Mouse (Mus musculus) frontal cortex, postnatal 10 days (tissue): ENCODE results near the gene Ms4a7.
A peak's percentile ranks its signal among the peaks of the same experiment; 100 is the strongest.
"Not testable (repeated sequence)": the region's sequence is repeated elsewhere in the genome, so short reads cannot be mapped to it uniquely, and the experiment has no call there.

Experiments used
- DNase-seq, 2 experiments: peaks; one replicate each; pipeline ENCODE4 v3.0.0; 2022; ENCODE audit warnings: low spot score in 2 of 2, mixed read lengths in 1 of 2

Gene Ms4a7

GRCm38 (mm10) chr19:11335932-11336331 is at the start of gene Ms4a7:
TSS of gene Ms4a7 (minus strand) at chr19:11336146.
- DNase-seq = no peak

DNA sequence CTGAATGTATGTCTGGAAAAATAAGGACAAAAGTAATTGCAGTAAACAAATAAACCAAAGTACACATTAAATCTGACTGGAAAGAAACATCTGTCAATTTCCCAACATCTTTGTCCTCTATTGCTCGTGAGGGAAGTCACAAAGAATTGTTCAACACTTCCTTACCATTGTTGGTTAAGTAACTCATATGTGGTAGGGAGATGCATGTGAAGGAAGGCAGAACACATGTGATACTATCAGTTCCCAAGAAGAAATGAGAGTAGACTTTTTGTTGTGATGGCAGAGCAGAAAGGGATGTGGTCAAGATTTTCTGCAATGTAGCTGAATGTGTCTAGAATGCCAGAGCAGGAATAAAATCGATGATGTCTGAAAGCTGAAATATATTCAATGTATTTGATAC is 40.5 kb upstream of the Ms4a7 start:
- DNase-seq = no peak

GRCm38 (mm10) chr19:11375273-11375672 is 39.3 kb upstream of the Ms4a7 start, which contains the start of gene Ms4a4a:
TSS of gene Ms4a4a (plus strand) at chr19:11375523.
- DNase-seq = no peak

- no peak for DNase-seq
These were observed 35.2 kb upstream of the Ms4a7 start for GRCm38 (mm10) chr19:11371181-11371580.

DNA sequence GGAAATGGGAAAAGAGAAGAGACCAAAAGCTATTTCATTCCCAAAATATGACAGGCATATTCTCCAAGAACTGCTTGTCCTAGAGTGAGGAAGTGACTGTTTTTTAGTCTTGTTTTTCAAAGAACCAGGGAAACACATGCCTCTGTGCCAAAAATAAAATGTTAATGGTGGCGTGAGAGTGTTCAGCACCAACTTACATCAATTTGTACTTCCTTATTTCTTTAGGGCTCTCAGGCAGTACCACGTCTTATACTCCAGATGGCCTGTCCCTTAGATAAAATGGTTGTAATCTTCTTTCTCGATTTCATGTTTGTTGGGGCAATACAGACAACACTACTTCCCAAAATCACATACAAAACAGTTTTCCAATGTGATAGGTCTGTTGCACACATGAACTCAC is 32.4 kb upstream of the Ms4a7 start:
- no peak for DNase-seq

DNA sequence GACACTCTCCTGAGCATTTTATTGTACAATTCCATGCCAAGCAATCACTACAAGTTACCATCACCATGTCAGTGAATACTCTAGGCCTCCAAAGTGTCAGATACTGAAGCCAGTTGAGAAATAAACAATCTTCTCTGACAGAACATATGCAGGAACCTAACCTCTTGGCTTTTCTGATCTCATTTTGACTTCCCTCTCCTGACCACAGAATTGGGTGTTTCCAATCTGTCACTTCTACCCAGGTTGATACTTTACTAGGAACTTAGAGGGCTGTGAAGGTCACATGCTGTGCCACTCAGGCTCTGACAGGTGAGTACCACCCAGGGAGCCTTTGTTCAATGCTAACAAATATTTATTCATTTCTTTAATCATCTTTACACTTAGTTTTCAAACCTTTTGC is 26.1 kb upstream of the Ms4a7 start:
- DNase-seq = no peak

- DNase-seq = no peak
These were observed 24.2 kb upstream of the Ms4a7 start for GRCm38 (mm10) chr19:11360106-11360505.

DNA sequence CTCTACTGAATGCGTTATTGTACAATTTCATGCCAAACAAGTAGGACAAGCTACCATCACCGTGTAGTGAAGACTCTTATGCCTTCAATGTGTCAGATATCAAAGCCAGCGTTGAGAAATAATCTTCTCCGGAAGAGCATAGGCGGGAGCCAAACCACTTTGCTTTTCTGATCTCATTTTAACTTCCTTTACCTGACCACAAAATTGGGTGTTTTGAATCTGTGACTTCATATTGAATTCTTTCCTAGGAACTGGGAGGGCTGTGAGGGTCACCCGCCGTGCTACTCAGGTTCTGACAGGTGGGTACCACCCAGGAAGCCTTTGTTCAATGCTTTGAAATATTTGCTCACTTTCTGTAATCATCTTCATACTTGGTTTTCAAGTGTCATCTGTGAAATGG is 19.8 kb upstream of the Ms4a7 start:
- DNase-seq = no peak

DNA sequence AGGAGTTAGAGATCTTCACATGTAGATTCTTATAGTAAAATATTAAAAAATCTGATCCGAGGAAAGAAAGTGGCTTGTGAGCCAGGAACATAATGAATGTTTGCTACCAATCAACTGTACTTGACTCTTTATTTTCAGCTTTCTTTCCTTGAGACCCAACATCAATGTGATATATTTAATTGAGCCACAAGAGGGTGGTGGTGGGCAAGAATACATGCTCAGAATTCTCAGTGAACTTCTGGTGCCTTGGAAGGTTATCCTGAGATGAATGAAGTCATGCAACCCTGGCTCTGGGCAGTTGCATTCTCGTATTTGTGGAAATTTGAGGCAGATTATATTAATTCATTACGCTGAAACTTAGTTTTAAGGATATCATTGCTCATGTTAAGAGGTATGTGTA is 15.9 kb upstream of the Ms4a7 start:
- no peak for DNase-seq

GRCm38 (mm10) chr19:11349698-11350481 is 13.9 kb upstream of the Ms4a7 start:
- DNase-seq = peak; percentile 7 to 12

GRCm38 (mm10) chr19:11343992-11344391 is 8.0 kb upstream of the Ms4a7 start:
- DNase-seq = no peak

DNA sequence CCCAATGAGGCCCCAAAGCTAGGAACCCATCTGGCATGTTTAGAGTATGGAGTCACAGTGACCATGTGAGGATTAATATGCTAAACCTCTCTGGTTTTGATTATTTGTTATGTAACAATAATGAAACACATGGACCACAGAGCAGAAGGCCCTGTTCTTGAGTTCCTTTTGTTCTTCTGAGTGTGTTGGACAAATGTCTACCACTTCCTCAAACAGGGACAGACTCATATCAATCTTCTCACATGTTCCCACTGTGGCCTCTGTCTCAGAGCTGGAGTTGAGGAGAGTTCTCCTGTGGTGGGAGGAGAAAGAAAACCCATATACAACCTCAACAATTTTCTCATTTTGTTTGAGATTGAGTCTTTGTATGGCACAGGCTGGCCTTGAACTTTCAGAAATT is 7.2 kb upstream of the Ms4a7 start:
- DNase-seq = no peak

GRCm38 (mm10) chr19:11321123-11321522 is 14.8 kb downstream of the Ms4a7 start:
- DNase-seq = no peak

DNA sequence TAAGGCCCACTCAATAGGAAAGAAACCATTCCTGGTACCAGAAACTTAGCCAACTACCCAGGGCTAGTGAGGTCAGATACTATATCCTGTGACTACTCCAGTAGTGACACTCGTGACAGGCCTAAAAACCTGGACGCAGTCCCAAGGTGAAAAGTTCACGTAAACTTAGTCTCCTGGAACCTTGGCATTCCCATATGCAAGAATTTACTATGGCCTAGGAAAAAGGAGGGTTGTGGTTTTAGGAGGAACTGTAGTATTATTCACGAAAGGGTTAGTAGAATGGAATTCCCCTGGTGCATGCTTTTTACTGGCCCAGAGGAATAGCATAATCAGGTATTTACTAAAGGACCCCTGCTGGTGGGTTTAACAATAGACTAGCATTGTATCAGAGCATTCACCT is 19.2 kb downstream of the Ms4a7 start:
- DNase-seq = no peak

DNA sequence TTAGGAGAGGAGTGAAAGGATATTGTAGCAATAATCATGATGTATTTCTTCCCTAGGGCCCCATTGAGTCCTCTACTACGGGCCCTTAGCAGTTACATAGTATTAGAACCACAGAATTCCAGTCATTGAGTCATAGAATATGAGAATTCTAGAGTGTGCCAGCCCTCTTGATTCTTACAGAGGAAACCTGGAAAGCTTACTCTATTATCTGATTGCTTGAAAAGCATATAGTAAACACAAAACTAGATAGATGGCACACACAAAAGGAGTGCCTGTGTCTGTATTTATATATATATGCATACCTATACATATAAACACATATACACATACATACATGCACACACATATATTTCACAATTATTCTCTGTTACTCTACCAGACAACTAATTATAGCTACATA is 21.6 kb downstream of the Ms4a7 start, which contains the start of gene Ms4a14:
Gene Ms4a14 (minus strand): TSS at position 101 of the 400 bp plus-strand sequence.
- no peak for DNase-seq

GRCm38 (mm10) chr19:11308888-11309287 is 27.1 kb downstream of the Ms4a7 start:
- DNase-seq = no peak

DNA sequence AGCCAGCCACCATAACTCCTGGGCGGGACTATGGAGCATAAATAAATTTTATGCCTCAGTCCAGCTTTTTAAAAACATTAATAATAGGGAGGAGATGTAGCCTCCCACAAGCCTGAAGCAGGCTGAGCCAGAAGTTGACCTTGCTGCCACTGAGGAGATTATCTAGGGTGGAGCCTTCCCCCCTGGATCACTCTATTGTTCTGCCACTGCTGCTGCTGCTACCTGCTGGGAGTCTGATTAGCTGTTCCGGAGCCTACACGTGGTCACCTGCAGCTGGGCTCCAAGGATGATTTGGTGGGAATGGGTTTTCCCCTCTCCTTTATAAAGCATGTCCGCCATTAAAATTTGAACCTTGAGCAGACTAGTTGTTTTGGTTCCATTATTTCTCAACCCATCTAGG is 36.4 kb downstream of the Ms4a7 start:
- not testable (repeated sequence) for DNase-seq

DNA sequence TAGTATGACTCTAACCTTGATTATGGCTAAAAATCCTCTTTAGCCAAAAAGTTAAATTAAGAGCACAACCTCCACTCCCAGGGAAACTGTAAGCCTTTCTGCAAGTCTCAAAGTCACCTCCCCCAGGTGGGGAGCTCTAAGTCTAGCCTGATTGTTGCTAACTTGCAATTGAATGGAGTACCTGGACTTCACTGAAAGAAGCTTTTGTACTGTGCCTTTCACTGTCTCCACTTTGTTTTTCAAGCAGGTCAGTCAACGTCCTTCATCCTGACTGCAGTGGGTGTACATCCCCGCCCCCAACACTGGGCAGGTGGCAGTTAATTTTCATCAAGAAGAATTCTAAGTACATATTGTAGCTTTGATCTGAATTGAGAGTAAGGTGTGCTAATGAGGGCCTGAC is 37.0 kb downstream of the Ms4a7 start:
- no peak for DNase-seq

GRCm38 (mm10) chr19:11293616-11294015 is 42.3 kb downstream of the Ms4a7 start:
- not testable (repeated sequence) for DNase-seq

DNA sequence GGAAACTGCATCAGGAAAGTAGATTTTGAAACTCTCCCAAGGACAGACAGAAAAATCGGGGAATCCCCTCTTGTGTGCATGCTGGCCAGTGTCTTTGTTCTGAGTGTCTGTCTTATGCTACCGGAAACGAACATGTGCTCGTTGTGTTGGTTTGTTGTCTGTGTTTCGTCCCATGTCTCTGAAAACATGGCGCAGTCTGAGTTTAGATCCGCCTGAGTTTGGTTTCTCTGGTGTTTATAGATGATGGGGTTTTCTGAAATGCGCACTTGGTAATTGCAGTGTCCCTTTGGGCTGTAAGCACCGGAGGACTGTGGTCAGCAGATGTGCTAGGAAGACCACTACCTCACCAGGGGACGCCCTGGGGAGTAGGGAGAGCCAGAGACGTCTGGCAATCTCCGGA is 43.0 kb downstream of the Ms4a7 start:
- DNase-seq = no peak

DNA sequence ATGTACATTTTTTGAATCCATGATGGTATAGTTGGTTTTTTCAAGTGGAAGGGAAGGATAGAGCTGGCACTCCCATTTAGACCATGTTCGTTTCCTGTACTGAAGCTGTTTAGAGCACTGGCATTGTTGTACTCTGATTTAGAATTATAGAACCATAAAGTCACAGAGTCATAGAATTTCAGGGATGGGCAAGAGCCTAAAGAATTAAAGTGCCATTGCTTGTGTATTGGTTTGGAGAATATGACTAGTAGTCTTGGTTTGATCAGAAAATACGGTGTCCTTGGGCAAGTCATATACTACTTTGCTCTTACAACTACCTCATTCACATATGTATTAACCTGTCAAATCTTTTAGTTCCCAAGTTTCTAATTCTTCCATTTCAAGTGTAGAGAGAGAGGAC is 52.2 kb downstream of the Ms4a7 start, which contains the start of gene Ms4a5:
Gene Ms4a5 (minus strand): TSS at position 101 of the 400 bp plus-strand sequence.
- DNase-seq = no peak

DNA sequence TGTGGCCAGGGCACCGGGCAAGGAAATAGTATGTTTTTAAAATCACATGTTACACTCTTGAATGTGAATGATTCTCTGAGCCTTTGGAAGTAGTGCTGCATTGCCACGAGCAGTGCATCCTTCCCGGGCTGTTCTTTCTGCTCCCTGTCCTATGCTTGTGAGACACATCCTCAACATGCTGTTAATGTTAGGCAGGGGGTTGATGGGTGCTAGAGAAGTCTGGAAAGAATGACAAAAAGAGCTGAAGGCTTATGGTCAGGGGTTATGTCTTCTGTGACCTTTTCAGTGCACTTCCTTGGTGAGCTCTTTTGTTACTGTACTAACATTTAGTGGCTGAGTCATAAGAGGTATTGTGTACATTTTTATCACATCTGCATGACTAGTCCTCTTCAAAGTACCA is 55.7 kb downstream of the Ms4a7 start:
- no peak for DNase-seq

DNA sequence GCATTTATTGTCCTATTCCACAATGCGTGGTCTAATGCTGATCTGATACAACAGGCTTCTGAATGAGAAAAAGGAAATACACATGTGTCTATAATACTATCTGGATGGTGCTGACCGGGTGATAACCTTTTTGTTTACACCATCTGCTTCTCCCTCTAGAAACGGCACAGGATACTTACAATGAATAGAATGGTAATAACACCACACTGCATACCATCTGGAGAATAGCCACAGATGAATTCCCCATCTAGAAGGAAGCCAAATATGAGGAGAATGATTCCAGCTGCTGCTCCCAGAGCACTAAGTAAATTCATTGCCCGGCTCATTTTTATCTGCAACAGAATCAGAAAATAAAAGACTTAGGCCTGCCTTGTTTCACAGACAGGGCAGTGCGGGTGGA is 59.5 kb downstream of the Ms4a7 start:
- DNase-seq = no peak
